Mouse (Mus musculus) stomach, postnatal 0 days (tissue): ENCODE measurements at regions not wholly inside any gene's neighbourhood (a gene's known extent, or its start where the extent isn't known, plus 50 kb on each side); places are given as distances from the start of the nearest gene placed in this dataset.

Source experiments
- ATAC-seq: fragments of 200-750 bp; cut with Nextera tagmentation; 2 replicates; pipeline ENCODE4 v1.8.0; 2017; ENCODE audit not compliant: low FRiP score, low TSS enrichment
- DNase-seq: peaks from one replicate; pipeline ENCODE4 v3.0.0-alpha.2; 2016; ENCODE audit warnings: low spot score
- H3K27ac ChIP-seq: fragments of 300-500 bp; sonication (generic); replicated peaks from 2 replicates; pipeline ENCODE4 v1.5.1; 2014; ENCODE audit warnings: mild to moderate bottlenecking, control low read depth
- H3K27me3 ChIP-seq: fragments of 300-500 bp; sonication (generic); 2 replicates; pipeline ENCODE4 v1.6.1; 2014; ENCODE audit warnings: low read length; ENCODE audit not compliant: control insufficient read depth, insufficient read depth
- H3K36me3 ChIP-seq: fragments of 300-500 bp; sonication (generic); 2 replicates; pipeline ENCODE4 v1.6.1; 2014; ENCODE audit warnings: low read length, mixed read lengths; ENCODE audit not compliant: control insufficient read depth, insufficient read depth
- H3K4me1 ChIP-seq: fragments of 300-500 bp; sonication (generic); replicated peaks from 2 replicates; pipeline ENCODE4 v1.6.1; 2014; ENCODE audit warnings: antibody characterized with exemption; ENCODE audit not compliant: control insufficient read depth, insufficient read depth
- H3K4me2 ChIP-seq: fragments of 300-500 bp; sonication (generic); replicated peaks from 2 replicates; pipeline ENCODE4 v1.6.1; 2014; ENCODE audit warnings: low read depth, mild to moderate bottlenecking, control low read depth, moderate library complexity
- H3K4me3 ChIP-seq: fragments of 300-500 bp; sonication (generic); 2 replicates; pipeline ENCODE4 v1.5.1; 2014; ENCODE audit warnings: low read depth, low read length, control low read depth
- H3K9ac ChIP-seq: fragments of 300-500 bp; sonication (generic); 2 replicates; pipeline ENCODE4 v1.6.1; 2014; ENCODE audit warnings: mild to moderate bottlenecking, low read length, control low read depth, mixed read lengths
- H3K9me3 ChIP-seq: fragments of 300-500 bp; sonication (generic); 2 replicates; pipeline ENCODE4 v1.6.1; 2016; ENCODE audit warnings: low read length; ENCODE audit not compliant: control insufficient read depth
- CTCF ChIP-seq: IDR thresholded peaks from 2 replicates; pipeline ENCODE4 v1.5.1; 2016; ENCODE audit warnings: antibody characterized with exemption, low read depth, mild to moderate bottlenecking, moderate library complexity
- EP300 ChIP-seq: optimal IDR thresholded peaks from 2 replicates; pipeline ENCODE3; 2016; ENCODE audit warnings: antibody characterized with exemption
- WGBS: fragments of 180-500 bp; shearing (Covaris S2); extraction: QIAGEN DNeasy Blood & Tissue Kit; methylation state at CpG from one replicate; pipeline ENCODE4 v1.1.7; 2014; 5-methylcytosine and 5-hydroxymethylcytosine counted together

DNA sequence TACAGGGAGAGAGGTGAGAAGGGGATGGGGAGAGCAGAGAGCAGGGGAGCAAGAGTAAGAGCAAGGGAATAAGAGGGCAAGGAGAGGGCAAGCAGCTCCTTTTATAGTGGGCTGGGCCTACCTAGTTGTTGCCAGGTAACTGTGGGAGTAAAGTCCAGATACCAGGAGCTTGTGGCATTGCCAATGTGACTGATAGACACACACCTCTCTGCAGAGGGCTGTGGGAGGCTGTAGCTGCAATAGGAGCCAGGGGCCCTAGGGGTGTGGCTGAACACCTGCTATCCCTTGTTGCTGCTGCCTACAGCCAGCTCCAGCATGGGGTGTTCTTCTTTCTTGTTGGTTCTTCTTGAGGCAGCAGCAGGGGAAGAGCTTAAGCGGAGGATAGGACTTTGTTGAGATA, 266.8 kb upstream of the Defb41 start:
- DNase-seq (no peak), ATAC-seq (no peak)
- Histone ChIP-seq H3K9ac (no peak overlapping the region), H3K4me3 (no peak overlapping the region), H3K36me3 (no peaks in the 10 kb centered on the region), H3K9me3 (no peaks in the 10 kb centered on the region), H3K4me1 (no peaks in the 10 kb centered on the region), H3K27me3 (no peaks in the 10 kb centered on the region), H3K27ac (no peak overlapping the region), H3K4me2 (no peak overlapping the region)
- WGBS = 86% methylated on average over 1 of the region's 1 CpGs
- TF ChIP-seq EP300 = no peak
- TF ChIP-seq CTCF = no peak

DNA sequence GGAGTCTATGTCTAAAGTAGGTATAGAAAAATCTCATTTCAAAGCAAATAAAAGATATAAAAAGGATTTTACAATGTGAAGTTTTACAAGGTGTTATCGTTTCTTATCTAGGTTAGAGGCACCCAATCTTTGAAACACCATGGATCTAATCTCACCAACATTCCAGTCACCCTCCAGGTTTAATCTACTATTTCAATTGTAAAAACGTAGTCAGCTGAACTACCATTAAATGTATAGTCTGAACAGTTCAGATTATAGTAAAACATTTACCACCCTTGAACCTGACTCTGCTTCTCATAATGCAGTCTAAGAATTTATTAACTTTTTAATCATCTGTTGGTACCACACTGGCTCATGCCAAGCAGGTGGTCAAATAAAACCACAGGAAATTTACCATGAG, 259.5 kb upstream of the Defb41 start:
- H3K27ac ChIP-seq = no peak overlapping the region
- H3K4me1 ChIP-seq = no peaks in the 10 kb centered on the region
- H3K36me3 ChIP-seq = no peaks in the 10 kb centered on the region
- H3K4me2 ChIP-seq = no peak overlapping the region
- H3K4me3 ChIP-seq = no peak overlapping the region
- WGBS = 55% methylated on average over 2 of the region's 2 CpGs
- no peak for TF ChIP-seq EP300
- TF ChIP-seq CTCF = no peak
- H3K27me3 ChIP-seq = no peaks in the 10 kb centered on the region
- no peak for ATAC-seq
- no peak for DNase-seq
- no peaks in the 10 kb centered on the region for H3K9me3 ChIP-seq
- no peak overlapping the region for H3K9ac ChIP-seq

GRCm38 (mm10) chr1:18522902-18523301, 258.0 kb upstream of the Defb41 start:
- H3K4me3 ChIP-seq = no peak overlapping the region
- H3K4me1 ChIP-seq = no peaks in the 10 kb centered on the region
- H3K27me3 ChIP-seq = no peaks in the 10 kb centered on the region
- TF ChIP-seq EP300 (no peak), CTCF (no peak)
- no peaks in the 10 kb centered on the region for H3K36me3 ChIP-seq
- no peak overlapping the region for H3K4me2 ChIP-seq
- H3K9me3 ChIP-seq = no peaks in the 10 kb centered on the region
- WGBS = 58% methylated on average over 2 of the region's 2 CpGs
- H3K9ac ChIP-seq = no peak overlapping the region
- H3K27ac ChIP-seq = no peak overlapping the region
- ATAC-seq = no peak
- DNase-seq = no peak

- DNase-seq = no peak
- Histone ChIP-seq H3K4me1 (no peaks in the 10 kb centered on the region), H3K27ac (no peak overlapping the region), H3K27me3 (no peaks in the 10 kb centered on the region), H3K9me3 (no peaks in the 10 kb centered on the region), H3K36me3 (no peaks in the 10 kb centered on the region), H3K4me2 (no peak overlapping the region), H3K4me3 (no peak overlapping the region), H3K9ac (no peak overlapping the region)
- 79% methylated on average over 3 of the region's 3 CpGs for WGBS
- TF ChIP-seq CTCF (no peak), EP300 (no peak)
- ATAC-seq = no peak
Observed at GRCm38 (mm10) chr1:18512764-18513163, 247.8 kb upstream of the Defb41 start.

- H3K4me2 ChIP-seq = no peak overlapping the region
- no peak overlapping the region for H3K27ac ChIP-seq
- 71% methylated on average over 3 of the region's 3 CpGs for WGBS
- no peaks in the 10 kb centered on the region for H3K4me1 ChIP-seq
- TF ChIP-seq CTCF (no peak), EP300 (no peak)
- H3K9ac ChIP-seq = no peak overlapping the region
- H3K27me3 ChIP-seq = no peaks in the 10 kb centered on the region
- H3K36me3 ChIP-seq = no peaks in the 10 kb centered on the region
- DNase-seq (no peak), ATAC-seq (no peak)
- H3K9me3 ChIP-seq = no peaks in the 10 kb centered on the region
- H3K4me3 ChIP-seq = no peak overlapping the region
Observed at GRCm38 (mm10) chr1:18498556-18498955, 233.6 kb upstream of the Defb41 start.

GRCm38 (mm10) chr1:18468496-18468895, 203.6 kb upstream of the Defb41 start:
- TF ChIP-seq CTCF (no peak), EP300 (no peak)
- no peak for DNase-seq
- no peaks in the 10 kb centered on the region for H3K4me1 ChIP-seq
- H3K9me3 ChIP-seq = no peaks in the 10 kb centered on the region
- ATAC-seq = no peak
- no peak overlapping the region for H3K9ac ChIP-seq
- no peaks in the 10 kb centered on the region for H3K36me3 ChIP-seq
- no peak overlapping the region for H3K4me3 ChIP-seq
- WGBS = 76% methylated on average over 2 of the region's 2 CpGs
- no peaks in the 10 kb centered on the region for H3K27me3 ChIP-seq
- H3K4me2 ChIP-seq = no peak overlapping the region
- H3K27ac ChIP-seq = no peak overlapping the region
